In the genomic region with DNA sequence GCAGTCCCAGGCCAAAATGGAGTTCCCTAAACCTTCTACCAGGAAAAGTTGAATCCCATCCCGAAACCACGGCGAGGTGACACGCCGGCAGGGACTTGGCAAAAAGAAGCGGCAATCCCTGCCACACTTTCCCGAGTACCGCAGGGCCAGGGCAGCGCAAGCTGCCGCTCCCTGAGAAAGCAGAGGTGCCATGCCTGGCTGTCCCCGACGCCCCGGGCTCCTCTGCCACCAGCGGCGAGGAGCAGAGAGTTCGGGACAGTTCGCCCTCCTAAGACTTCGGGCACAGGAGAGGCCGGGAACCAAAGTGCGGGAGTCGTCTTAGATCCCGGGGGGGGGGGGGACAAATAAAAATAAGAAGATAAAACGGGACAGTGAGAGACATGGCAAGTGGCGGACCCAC, we compare ENCODE assay signal across 7 mouse cellular contexts. TPM values are rescaled to one million over a fixed set of nuclear protein-coding genes. Genes with fewer than 3 reads are reported as not detected.
DNase-seq lines count a peak whose midpoint lies in the region; ATAC-seq and TF ChIP-seq lines count a peak whose summit lies in the region.

No protein-coding gene starts in this region.

- TF ChIP-seq CTCF in C2C12 (IDR thresholded peaks at IDR 0.05; ENCODE audit: control insufficient read depth, insufficient read depth, insufficient read length): no peak
- TF ChIP-seq CTCF in gastrocnemius, adult 2 months (IDR thresholded peaks at IDR 0.05): no peak
- no peak for TF ChIP-seq CTCF in kidney, adult 2 months (conservative IDR thresholded peaks at IDR 0.05; ENCODE audit: insufficient read depth, insufficient read length, low read depth, low read length)

- no peaks in the 10 kb centered on the region for H3K36me3 ChIP-seq in C2C12 (ENCODE audit: control insufficient read depth, insufficient read depth)
- no peaks in the 10 kb centered on the region for H3K36me3 ChIP-seq in kidney, adult 2 months (ENCODE audit: control insufficient read depth, insufficient read depth, low read length)
- H3K36me3 ChIP-seq in stomach, embryonic 15.5 days: no peaks in the 10 kb centered on the region

- H3K79me3 ChIP-seq in C2C12 (ENCODE audit: low read depth): peaks cover 48% of the 10 kb centered on the region

- intact Hi-C loops in gastrocnemius, adult 2 months (cut with DNase I): no loop called here

- under 1% methylated on average over 24 of the region's 24 CpGs for WGBS in kidney, adult 2 months
- 18% methylated on average over 22 of the region's 24 CpGs for WGBS in stomach, embryonic 15.5 days

- no peaks in the 10 kb centered on the region for H3K9me3 ChIP-seq in stomach, embryonic 15.5 days

- no peaks in the 10 kb centered on the region for H3K27me3 ChIP-seq in C2C12 (ENCODE audit: control insufficient read depth, insufficient read depth, insufficient read length)
- no peaks in the 10 kb centered on the region for H3K27me3 ChIP-seq in kidney, adult 2 months (replicated peaks; ENCODE audit: control insufficient read depth, insufficient read depth, low read length)
- H3K27me3 ChIP-seq in stomach, embryonic 15.5 days (replicated peaks): no peaks in the 10 kb centered on the region

- ATAC-seq in stomach, embryonic 15.5 days (ENCODE audit: insufficient read depth, low FRiP score, low read depth): peak; percentile 43; the same call in 1 of the 2 replicates

- no peak for TF ChIP-seq POLR2A in kidney, adult 2 months (IDR thresholded peaks at IDR 0.05; ENCODE audit: low read depth, low read length)

- peak; percentile 2 for DNase-seq in ES-CJ7 (ENCODE audit: low read depth, low spot score)
- peak; percentile 34 for DNase-seq in cerebellum, adult 9-10 months
- peak; percentile 44 for DNase-seq in gastrocnemius, adult 2 months
- peak; percentile 22 for DNase-seq in kidney, adult 2 months
- DNase-seq in lung, postnatal 14 days: peak; percentile 7

- peak overlapping the region; percentile 39; the same call in 1 of the 2 replicates for H3K9ac ChIP-seq in stomach, embryonic 15.5 days

- H3K79me2 ChIP-seq in C2C12 (ENCODE audit: control insufficient read depth, insufficient read depth): peaks cover 56% of the 10 kb centered on the region

- H3ac ChIP-seq in C2C12 (ENCODE audit: control insufficient read depth, insufficient read length, low read depth): peak overlapping the region; percentile 77

- peak overlapping the region; percentile 50 for H3K4me2 ChIP-seq in stomach, embryonic 15.5 days

- H3K4me3 ChIP-seq in C2C12 (ENCODE audit: insufficient read depth, poor library complexity, severe bottlenecking): peak overlapping the region; percentile 51
- H3K4me3 ChIP-seq in gastrocnemius, adult 2 months: peak overlapping the region; percentile 82
- H3K4me3 ChIP-seq in kidney, adult 2 months (ENCODE audit: insufficient read depth, low read depth, low read length): peak overlapping the region; percentile 60
- H3K4me3 ChIP-seq in stomach, embryonic 15.5 days (replicated peaks): peak overlapping the region; percentile 64

- H3K27ac ChIP-seq in gastrocnemius, adult 2 months: peak overlapping the region; percentile 93
- peak overlapping the region; percentile 26; the same call in 1 of the 2 replicates for H3K27ac ChIP-seq in kidney, adult 2 months (ENCODE audit: insufficient read depth, low read depth, low read length)
- peak overlapping the region; percentile 87 for H3K27ac ChIP-seq in stomach, embryonic 15.5 days

- 0 out of 2 replicates have a peak, but pooled peaks cover 2% of the 10 kb centered on the region for H3K4me1 ChIP-seq in kidney, adult 2 months (ENCODE audit: control insufficient read depth, insufficient read depth, low read length)
- H3K4me1 ChIP-seq in stomach, embryonic 15.5 days: no peaks in the 10 kb centered on the region

TF ChIP-seq in C2C12, 6 proteins besides CTCF, POLR2A, EP300 and RAD21:
- no peak for TF ChIP-seq MYOD1 (IDR thresholded peaks at IDR 0.05; ENCODE audit: control insufficient read depth, insufficient read length, low read depth)
- TF ChIP-seq MYOG (IDR thresholded peaks at IDR 0.05; ENCODE audit: control insufficient read depth, extremely low read depth, insufficient read length): no peak
- TF ChIP-seq USF1 (IDR thresholded peaks at IDR 0.05; ENCODE audit: low read depth): no peak
- TF ChIP-seq CEBPB (IDR thresholded peaks at IDR 0.05; ENCODE audit: low read depth): no peak
- TF ChIP-seq FOSL1 (IDR thresholded peaks at IDR 0.05; ENCODE audit: insufficient read depth, low read length, poor library complexity, severe bottlenecking): no peak
- TF ChIP-seq MAX (IDR thresholded peaks at IDR 0.05): no peak

RNA-seq across cellular contexts. Expression of gene Thoc2, which starts 9.5 kb away (rescaled TPM):
- polyA plus RNA-seq in C2C12 (2012; fragmentation: generic; extraction: Trizol): 4.3 TPM
- total RNA-seq in gastrocnemius, adult 2 months (2021): 10 to 100 TPM; 23.7 to 30.0 TPM
- 4.5 and 6.5 TPM in 2 replicates for polyA plus RNA-seq in kidney, adult 2 months (2012; rRNA removed)
- polyA plus RNA-seq in stomach, embryonic 15.5 days (2015; fragmentation: Nextera tagmentation; extraction: Ambion mirVana): 66.2 and 73.4 TPM in 2 replicates

Comparison
In these comparisons a context has a peak if more than half of its experiments do, and no peak if none do; other contexts are left out.
1. Peak in every context shown above with its lines: DNase-seq, ATAC-seq, H3K4me3 ChIP-seq and H3K27ac ChIP-seq.
2. H3K27ac ChIP-seq: peak in every context shown above with its lines; median percentile 93 in gastrocnemius, adult 2 months; 87 in stomach, embryonic 15.5 days; 26 in kidney, adult 2 months.